Mouse (Mus musculus): Measurements from ENCODE around the gene Ppp1r12a.
"Not testable (repeated sequence)": the region's sequence is repeated elsewhere in the genome, so short reads cannot be mapped to it uniquely, and the experiment has no call there.

The Ppp1r12a gene

DNA sequence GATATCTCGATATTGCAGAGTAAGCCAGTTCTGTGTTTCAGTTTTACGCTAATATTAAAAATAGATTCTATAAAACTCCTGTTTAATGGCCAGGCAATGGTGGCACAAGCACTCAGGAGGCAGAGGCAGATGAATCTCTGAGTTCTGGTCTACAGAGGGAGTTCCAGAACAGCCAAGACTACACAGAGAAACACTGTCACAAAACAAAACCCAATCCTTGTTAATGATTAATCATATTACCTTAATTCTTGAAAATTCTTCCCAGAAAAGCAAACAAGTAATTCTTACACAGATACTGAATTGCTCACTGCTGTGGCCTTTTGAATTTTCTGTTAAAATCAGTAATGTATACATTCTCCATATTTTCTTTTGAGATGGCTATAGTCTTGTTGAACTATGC, 37.0 kb downstream of the Ppp1r12a start:
- in situ Hi-C loops (cut with MseI, MboI): no loop called here

GRCm38 (mm10) chr10:108202126-108202525, 40.1 kb downstream of the Ppp1r12a start:
- in situ Hi-C loops (cut with MseI, MboI): no loop called here

DNA sequence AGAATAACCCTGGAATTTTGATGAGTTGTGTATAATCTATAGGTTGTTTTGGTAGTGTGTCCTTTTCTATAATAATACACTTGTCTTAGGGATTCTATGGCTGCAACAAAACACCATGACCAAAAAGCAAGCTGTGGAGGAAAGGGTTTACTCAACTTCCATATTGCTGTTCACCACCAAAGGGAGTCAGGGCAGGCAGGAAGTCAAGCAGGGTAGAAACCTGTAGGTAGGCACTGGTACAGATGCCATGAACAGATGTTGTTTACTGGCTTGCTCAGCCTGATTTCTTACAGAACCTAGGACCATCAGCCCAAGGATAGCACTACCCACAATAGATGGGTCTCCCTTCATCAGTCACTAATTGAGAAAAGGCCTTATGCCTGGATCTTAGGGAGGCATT, 41.4 kb downstream of the Ppp1r12a start:
- in situ Hi-C loops (cut with MseI, MboI): no loop called here

DNA sequence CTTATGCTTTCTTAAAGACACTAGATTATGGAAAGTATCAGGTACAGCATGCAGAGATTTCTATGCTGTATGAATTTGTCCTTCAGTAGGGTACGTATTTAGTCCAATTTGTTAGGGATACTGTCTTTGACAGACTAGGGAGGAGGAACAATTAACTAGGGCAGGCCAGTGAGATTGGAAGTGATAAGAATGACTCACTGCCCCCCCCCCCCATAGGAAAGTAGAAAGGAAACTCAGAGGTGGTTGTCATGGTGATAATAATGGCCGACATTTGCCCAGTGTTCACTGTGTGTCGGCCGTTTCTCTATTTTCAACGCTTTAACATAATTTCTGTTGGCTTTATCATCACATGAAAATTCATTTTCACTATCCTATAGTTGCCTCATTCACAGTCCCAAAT, 47.4 kb downstream of the Ppp1r12a start:
- in situ Hi-C loops (cut with MseI, MboI): no loop called here

- in situ Hi-C loops (cut with MseI, MboI): no loop called here
Observed at GRCm38 (mm10) chr10:108224413-108224812, 62.4 kb downstream of the Ppp1r12a start.

DNA sequence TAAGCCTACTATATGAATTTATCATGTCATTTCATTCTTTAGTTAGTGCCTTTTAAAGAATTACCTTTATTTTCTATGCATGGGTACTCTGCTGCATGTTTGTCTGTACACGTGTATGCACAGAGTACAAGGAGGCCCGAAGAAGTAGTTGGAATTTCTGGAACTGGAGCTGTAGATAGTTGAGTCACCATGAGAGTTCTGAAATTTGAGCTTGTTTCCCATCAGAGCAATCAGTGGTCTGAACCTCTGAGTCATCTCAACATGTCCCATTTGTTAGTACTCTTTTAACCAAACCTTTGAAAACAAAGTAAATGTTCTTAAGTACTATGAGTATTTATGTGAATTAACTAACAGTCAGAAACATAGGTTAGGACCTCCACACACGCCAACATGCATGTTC, 75.1 kb downstream of the Ppp1r12a start:
- in situ Hi-C loops (cut with MseI, MboI): no loop called here

DNA sequence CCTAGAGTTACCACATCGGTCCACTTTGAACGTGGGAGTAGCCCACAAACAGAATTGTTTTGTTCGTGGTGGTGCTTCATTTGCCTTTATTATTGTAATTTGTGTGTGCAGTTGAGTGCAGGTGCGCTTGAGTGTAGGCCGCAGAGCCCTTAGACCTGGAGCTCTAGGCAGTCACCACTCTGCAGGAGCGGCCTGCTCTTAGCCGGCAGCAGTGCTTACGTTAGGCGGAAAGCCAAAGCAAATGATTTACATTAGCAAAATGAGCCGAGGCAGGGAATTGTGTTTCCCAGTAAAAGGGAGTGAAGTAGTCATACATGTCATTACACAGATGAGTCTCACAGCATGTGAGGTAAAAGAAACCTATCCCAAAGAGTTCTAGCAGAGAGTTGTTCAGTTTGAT, 77.1 kb downstream of the Ppp1r12a start:
- in situ Hi-C loops (cut with MseI, MboI): no loop called here

GRCm38 (mm10) chr10:108250710-108251109, 88.7 kb downstream of the Ppp1r12a start:
- in situ Hi-C loops (cut with MseI, MboI): no loop called here

- in situ Hi-C loops (cut with MseI, MboI): no loop called here
Observed at GRCm38 (mm10) chr10:108251181-108251580, 89.2 kb downstream of the Ppp1r12a start.

GRCm38 (mm10) chr10:108255812-108256376, 93.9 kb downstream of the Ppp1r12a start:
- in situ Hi-C loops (cut with MseI, MboI): no loop called here

DNA sequence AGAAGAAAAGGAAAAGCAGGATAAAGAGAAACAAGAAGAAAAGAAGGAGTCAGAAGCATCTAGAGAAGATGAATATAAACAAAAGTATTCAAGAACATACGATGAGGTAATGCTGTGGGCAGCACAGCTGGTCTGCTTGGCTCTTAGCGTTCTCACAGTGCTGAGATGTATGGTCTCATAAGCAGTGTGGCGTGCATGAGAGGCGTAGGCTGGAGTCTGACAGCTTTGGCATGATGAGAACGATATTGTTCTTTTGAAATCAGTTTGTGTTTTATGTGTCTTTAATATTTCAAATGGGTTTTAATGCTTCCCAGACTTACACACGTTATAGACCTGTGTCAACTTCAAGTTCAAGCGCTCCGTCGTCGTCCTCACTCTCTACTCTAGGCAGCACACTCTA, 98.9 kb downstream of the Ppp1r12a start:
- in situ Hi-C loops (cut with MseI, MboI): no loop called here

DNA sequence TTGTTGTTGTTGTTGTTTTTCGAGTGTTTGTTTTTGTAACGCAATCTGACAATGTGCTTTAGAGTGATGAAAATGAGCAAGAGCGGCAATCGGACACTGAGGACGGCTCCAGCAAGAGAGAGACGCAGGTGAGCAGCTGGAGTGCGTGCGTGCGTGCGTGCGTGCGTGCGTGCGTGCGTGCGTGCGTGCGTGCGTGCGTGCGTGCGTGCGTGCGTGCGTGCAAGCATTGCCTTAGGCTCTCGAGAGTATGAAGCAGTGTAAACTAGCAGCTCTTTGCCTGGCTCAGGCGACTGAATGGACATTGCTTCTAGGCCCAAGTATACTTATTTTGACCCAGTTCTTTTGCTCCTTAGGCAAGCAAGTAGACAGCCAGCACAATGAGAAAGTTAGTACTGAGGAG, 102.6 kb downstream of the Ppp1r12a start:
- in situ Hi-C loops (cut with MseI, MboI): no loop called here

- in situ Hi-C loops (cut with MseI, MboI): no loop called here
Observed at GRCm38 (mm10) chr10:108271201-108271600, 109.2 kb downstream of the Ppp1r12a start.

- in situ Hi-C loops (cut with MseI, MboI): no loop called here
Observed at GRCm38 (mm10) chr10:108276678-108277077, 114.7 kb downstream of the Ppp1r12a start.

DNA sequence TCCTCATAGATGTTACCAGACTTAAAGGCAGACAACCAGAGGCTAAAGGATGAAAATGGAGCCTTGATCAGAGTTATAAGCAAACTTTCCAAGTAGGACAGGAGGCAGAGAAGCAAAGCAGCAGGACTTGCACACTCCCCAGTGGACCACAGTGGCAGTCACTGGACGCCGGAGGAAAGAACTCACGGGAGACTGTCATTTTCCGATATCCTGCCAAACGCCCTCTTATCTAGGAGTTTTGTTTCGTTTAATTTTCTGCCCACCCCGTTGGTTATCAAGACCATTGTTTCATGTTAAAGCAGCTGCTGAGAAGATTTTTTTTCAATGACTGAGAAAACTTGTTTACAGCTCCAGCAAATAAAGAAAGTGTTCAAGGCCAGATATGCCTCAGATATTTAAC, 115.2 kb downstream of the Ppp1r12a start:
- in situ Hi-C loops (cut with MseI, MboI): no loop called here

DNA sequence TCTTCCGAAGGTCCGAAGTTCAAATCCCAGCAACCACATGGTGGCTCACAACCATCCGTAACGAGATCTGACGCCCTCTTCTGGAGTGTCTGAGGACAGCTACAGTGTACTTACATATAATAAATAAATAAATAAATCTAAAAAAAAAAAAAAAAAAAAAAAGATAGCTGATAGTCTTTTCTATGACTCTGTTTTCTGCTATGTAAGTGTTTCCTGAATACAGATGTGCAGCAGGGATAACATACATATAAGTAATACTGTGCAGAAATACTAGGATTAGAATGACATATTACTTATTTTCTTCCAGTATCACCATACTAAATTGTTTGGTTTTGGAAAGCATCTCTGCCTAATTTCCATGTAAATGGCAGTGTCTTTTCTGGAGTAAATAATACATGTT, 119.1 kb downstream of the Ppp1r12a start:
- in situ Hi-C loops (cut with MseI, MboI): not testable (repeated sequence)

- in situ Hi-C loops (cut with MseI, MboI): no loop called here
Observed at GRCm38 (mm10) chr10:108282351-108282750, 120.4 kb downstream of the Ppp1r12a start.

- in situ Hi-C loops (cut with MseI, MboI): no loop called here
Observed at GRCm38 (mm10) chr10:108283418-108283817, 121.4 kb downstream of the Ppp1r12a start.

- in situ Hi-C loops (cut with MseI, MboI): no loop called here
Observed at GRCm38 (mm10) chr10:108283837-108284236, 121.8 kb downstream of the Ppp1r12a start.

DNA sequence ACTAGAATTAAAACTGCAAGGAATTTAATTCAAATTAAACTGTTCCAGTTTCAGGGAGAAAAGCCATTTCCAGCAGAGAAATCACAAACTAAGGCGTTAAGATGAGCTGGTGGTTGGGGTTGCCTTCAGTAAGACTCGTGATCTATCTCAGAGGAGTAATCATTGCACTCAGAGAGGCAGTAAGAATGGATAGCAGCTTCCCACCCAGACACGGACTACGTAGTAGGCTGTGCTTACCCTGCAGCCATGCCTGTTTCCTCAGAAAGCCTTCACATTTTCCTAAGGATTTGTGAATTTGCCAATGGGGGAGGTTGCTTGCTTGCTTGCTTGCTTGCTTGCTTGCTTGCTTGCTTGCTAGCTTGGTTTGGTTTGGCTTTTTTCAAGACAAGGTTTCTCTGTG, 122.5 kb downstream of the Ppp1r12a start:
- in situ Hi-C loops (cut with MseI, MboI): no loop called here

DNA sequence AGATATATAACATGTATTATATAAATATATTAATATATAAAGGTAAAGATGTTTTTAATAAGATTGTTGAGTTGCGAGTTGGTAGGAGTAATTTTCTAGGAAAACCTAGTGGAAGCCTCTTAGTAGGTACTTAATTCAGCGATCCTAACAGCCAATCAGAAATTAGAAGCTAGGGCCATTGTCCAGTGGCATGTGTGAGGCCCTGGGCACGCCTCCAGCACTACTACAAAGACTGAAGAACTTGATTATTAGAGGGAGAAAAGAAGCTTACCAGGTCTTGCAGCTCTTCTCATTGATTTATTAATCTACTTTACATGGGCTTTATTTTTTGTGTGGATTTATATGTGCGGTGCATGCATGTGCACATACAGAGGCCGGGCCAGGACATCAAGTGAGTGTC, 123.0 kb downstream of the Ppp1r12a start:
- in situ Hi-C loops (cut with MseI, MboI): no loop called here

DNA sequence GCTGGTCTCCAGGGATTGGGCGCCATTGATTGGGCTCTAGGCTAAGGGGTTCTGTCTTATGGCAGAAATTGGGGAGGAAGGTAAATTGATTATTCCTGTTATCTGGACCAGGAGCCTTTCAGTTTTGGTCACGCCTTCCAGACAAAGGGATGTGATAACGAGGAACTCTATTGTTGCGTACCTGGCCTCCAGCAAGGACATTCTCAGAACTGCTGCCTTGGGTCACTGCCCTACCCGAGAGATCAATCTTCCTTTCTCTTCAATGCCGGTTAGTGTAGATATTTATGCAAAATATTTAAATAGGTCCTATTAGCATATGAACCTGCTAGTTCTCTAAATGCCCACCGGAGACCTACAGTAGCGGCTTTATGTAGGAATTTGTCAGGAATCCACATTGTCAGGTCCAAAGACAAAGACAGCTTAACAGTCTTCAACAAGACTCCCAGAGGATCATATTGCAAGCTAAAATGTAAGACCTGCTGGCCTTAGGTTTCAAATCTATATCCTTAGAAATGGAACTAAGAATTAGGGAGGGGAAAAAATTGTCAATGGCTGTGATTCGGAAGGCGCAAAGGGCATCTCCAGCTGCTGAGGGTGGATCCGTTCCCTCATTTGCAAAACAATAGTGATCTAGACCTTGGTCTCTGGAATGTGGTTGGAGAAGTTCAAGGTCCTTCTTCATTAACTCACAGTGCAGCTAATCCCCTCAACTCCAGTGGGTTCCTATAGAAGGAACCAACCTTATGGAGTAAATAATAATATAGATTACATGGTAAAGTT, 124.9 kb downstream of the Ppp1r12a start:
- in situ Hi-C loops (cut with MseI, MboI): no loop called here

DNA sequence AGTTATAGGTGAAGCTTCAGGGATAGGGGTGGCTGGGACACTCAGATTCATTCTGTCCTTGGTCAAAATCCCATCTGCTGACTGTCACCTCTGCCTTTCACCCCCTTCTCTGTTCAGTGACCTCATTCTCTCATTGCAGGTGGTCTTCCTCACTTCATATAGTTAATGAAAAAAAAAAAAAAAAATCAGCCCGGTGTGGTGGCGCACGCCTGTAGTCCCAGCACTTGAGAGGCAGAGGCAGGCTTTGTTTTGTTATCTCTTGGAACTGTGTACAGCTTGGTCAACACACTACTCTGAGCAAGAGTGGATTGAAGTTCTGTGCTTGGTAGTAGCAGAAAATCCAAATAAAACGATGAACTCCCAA, 125.4 kb downstream of the Ppp1r12a start:
- in situ Hi-C loops (cut with MseI, MboI): no loop called here

GRCm38 (mm10) chr10:108290046-108290445, 128.1 kb downstream of the Ppp1r12a start:
- in situ Hi-C loops (cut with MseI, MboI): loop anchor here (5.0 to 10.0 kb wide), 2 partner anchors 157 to 245 kb away; no protein-coding TSS in a partner anchor

All from mouse trophoblast stem cell (cell line).